Mouse (Mus musculus): ENCODE data around the gene Mfrp. TPM values are rescaled to one million over a fixed set of nuclear protein-coding genes. Genes with fewer than 3 reads are reported as not detected.
"Not testable (repeated sequence)": the region's sequence is repeated elsewhere in the genome, so short reads cannot be mapped to it uniquely, and the experiment has no call there.

Mfrp gene
- total RNA-seq, 2 experiments from 2014 or later, result not detected

GRCm38 (mm10) chr9:44109360-44110095, 8.0 kb downstream of the Mfrp start:
- peak overlapping the region; percentile 88; the same call in 1 of the 2 replicates for H3K27ac ChIP-seq
- TF ChIP-seq CTCF (IDR thresholded peaks at IDR 0.05), result peak; percentile 88
- intact Hi-C loops (cut with DNase I), result loop anchor here (5.0 kb wide), 1 partner anchor 122 kb away; no protein-coding TSS in a partner anchor
- peak; percentile 80 for DNase-seq
- H3K4me3 ChIP-seq, result peak overlapping the region; percentile 65; the same call in 1 of the 2 replicates

DNA sequence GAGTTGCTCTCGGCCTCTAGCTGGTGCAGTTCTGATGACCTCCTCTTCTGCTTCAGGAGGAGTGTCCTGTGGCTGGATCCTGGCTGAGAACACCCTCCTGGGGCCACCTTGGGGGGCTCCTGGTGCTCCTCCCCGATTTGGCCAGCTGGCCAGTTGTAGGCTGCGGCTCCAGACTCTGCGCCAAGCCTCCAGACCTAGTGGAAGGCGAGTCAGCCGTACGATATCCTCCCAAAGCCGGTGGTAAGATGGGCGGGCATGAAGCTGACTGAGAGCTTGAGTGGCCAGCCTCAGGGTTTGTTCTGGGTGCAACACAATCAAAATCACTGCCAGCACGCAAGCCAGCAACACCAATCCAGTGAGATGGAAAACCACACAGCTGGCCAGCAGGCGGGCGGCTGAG, 10.4 kb downstream of the Mfrp start:
- DNase-seq; H3K27ac ChIP-seq; intact Hi-C loops (cut with DNase I): not testable (repeated sequence)
- H3K4me3 ChIP-seq, result peak overlapping the region; percentile 34

GRCm38 (mm10) chr9:44113105-44113789, 11.7 kb downstream of the Mfrp start, which contains the start of the genes Gm49380 and Rnf26:
Gene Gm49380, minus strand, starts transcription at chr9:44113500.
Gene Rnf26, minus strand, starts transcription at chr9:44113517.
- Histone ChIP-seq H3K27ac (peak within 1 kb of the TSS; percentile 86), H3K4me3 (peak within 1 kb of the TSS; percentile 86)
- DNase-seq, result peak; percentile 97
- intact Hi-C loops (cut with DNase I), result no loop called here
- no peak for TF ChIP-seq CTCF (IDR thresholded peaks at IDR 0.05)

DNA sequence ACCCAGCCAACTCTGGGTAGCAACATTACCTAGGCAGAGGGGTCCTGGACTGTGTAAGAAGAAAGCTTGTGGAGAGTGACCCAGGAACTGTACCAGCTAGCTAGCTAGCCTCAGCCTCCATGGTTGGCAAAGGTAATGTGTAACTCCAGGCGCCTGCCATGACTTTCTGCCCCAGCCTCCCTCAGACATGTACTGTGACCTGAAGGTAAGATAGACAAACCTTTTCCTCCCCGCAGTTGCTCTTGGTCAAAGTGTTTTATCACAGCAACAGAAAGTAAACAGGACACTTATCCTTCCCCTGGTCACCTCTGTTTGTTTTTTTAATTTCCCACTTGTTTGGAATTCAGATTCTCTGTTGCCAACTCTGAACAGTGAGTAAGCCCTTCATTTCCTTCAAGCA, 12.9 kb downstream of the Mfrp start:
- intact Hi-C loops (cut with DNase I), result no loop called here
- DNase-seq, result no peak
- no peak overlapping the region for H3K27ac ChIP-seq
- no peak overlapping the region for H3K4me3 ChIP-seq
- no peak for TF ChIP-seq CTCF (IDR thresholded peaks at IDR 0.05)

- DNase-seq, result no peak
- no peak overlapping the region for H3K27ac ChIP-seq
- no peak for TF ChIP-seq CTCF (IDR thresholded peaks at IDR 0.05)
- H3K4me3 ChIP-seq, result no peak overlapping the region
- intact Hi-C loops (cut with DNase I), result no loop called here
Observed at GRCm38 (mm10) chr9:44115599-44115998, 14.1 kb downstream of the Mfrp start.

DNA sequence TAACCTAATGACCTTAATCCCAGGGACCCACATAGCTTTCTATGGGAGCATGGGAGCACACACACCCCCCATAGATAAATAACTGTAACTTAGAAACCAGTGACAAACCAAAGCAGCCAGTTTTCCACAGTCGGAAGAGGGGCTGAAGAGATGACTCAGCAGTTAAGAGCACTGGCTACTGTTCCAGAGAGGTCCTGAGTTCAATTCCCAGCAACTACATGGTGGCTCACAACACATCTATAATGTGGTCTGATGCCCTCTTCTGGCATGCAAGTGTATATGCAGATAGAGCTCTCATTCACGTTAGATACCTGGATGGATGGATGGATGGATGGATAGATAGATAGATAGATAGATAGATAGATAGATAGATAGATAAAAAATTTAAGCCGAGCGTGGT, 14.7 kb downstream of the Mfrp start:
- Histone ChIP-seq H3K4me3 (no peak overlapping the region), H3K27ac (no peak overlapping the region)
- intact Hi-C loops (cut with DNase I), result no loop called here
- peak; percentile 28; the same call in 1 of the 2 replicates for TF ChIP-seq CTCF (IDR thresholded peaks at IDR 0.05)
- no peak for DNase-seq

DNA sequence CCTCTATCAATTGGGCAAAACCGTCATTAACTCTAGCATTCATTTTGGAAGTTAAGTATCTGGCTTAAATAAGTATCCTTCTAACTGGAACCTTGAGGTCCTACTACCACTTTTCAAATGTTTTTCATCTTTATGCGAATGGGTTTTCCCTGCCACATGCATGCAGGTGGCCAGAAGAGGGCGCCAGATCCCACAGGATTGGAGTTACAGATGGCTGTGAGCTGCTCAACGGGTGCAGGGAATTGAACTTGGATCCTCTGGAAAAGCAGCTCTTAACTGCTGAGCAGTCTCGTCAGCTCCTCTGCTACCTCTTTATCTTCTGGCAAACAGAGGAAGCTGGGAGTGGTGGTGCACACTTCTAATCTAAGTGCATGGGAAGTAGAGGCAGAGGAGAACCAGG, 17.5 kb downstream of the Mfrp start:
- TF ChIP-seq CTCF (IDR thresholded peaks at IDR 0.05), result peak; percentile 71
- Histone ChIP-seq H3K4me3 (no peak overlapping the region), H3K27ac (no peak overlapping the region)
- intact Hi-C loops (cut with DNase I), result no loop called here
- peak; percentile 47 for DNase-seq

DNA sequence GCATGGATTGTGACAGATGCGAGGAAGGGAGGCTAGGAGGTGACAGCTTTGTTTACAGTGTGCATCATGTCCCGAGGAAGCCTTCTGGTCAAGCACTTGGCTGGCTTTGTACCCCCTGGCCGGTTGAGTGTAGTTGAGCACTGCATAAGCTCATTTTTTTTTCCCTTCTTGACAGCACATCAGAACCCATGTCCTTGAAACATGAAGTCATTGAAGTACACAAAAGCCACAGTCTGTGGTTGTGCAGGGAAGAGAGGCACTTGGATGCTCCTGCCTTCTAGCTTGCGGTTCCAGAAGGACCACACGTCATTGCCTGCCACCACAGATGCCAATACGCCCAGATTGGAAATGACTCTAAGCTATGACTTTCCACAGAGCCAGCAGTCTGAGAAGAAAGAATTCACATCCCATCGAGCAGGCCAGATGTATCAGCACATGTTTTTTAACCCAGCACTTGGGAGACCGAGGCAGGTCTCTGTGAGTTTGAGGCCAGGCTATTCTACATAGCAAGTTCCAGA, 18.5 kb downstream of the Mfrp start:
- Histone ChIP-seq H3K4me3 (no peak overlapping the region), H3K27ac (no peak overlapping the region)
- intact Hi-C loops (cut with DNase I), result loop anchor here (1.0 kb wide), 1 partner anchor 30 kb away; no protein-coding TSS in a partner anchor
- DNase-seq, result no peak
- no peak for TF ChIP-seq CTCF (IDR thresholded peaks at IDR 0.05)

DNA sequence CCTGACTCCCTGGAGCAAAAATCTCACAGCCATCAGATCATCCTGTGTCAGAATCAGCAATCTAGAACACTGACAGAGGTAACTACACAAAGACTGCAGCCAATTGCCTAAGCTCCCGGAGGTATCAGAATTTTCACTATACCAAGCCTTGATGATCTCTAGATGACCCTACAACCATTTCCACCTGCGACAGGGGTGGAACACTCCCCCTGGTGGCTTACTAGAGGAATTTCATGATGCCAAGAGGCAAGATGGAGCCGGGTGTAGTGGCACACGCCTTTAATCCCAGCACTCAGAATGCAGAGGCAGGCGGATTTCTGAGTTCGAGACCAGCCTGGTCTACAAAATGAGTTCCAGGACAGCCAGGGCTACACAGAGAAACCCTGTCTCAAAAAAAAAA, 22.8 kb downstream of the Mfrp start:
- DNase-seq, result no peak
- intact Hi-C loops (cut with DNase I), result no loop called here
- H3K27ac ChIP-seq, result no peak overlapping the region
- peak; percentile 69 for TF ChIP-seq CTCF (IDR thresholded peaks at IDR 0.05)
- no peak overlapping the region for H3K4me3 ChIP-seq

GRCm38 (mm10) chr9:44125026-44125425, 23.5 kb downstream of the Mfrp start:
- H3K27ac ChIP-seq, result no peak overlapping the region
- H3K4me3 ChIP-seq, result no peak overlapping the region
- intact Hi-C loops (cut with DNase I), result loop anchor here (5.0 kb wide), 1 partner anchor 122 kb away; no protein-coding TSS in a partner anchor
- no peak for TF ChIP-seq CTCF (IDR thresholded peaks at IDR 0.05)
- DNase-seq, result no peak

DNA sequence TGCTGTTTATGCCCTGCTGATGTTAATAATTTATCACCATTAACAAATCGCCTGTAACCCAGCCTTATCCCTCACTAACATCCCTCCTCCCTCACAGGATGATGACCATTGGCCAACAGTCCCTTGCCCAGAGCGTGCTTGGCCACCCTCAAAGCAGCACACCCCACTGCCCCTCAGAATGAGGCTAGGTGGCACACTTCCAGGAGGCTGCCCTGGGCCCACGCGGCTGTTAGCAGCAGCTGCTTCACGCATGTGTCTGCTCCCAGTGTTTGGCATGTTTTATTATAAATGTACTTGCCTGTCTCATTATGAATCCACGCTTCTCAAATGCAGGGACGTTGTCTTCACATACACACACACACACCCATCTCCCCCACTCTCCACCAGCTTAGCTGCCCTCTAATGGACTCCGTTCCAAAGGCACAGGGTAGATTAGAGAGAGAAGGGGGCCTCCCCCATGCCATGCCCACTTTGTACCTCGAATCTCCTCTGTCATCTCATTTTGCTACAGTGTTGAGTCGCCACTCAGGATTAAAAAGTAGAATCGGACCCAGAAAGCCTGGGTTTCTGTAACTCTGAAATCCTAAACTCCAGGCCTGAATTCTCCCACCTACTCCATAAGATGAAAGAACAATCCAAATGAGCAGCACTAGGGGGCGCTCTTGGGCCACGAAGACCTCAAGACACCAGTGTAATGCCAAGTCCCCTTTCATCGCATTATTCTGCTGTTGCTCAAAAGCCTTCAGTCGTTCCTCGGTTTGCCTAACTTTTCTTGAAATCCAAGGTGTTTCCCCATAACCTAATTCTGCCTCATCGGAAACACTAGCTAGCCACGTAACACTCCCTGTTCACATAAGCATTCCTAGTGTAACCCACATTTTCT, 24.3 kb downstream of the Mfrp start:
- intact Hi-C loops (cut with DNase I), result loop anchor here (2.0 to 5.0 kb wide), 2 partner anchors 122 to 269 kb away; no protein-coding TSS in a partner anchor
- Histone ChIP-seq H3K4me3 (peak overlapping the region; percentile 64), H3K27ac (peak overlapping the region; percentile 83)
- TF ChIP-seq CTCF (IDR thresholded peaks at IDR 0.05), result peak; percentile 93
- peak; percentile 87 for DNase-seq

GRCm38 (mm10) chr9:44126746-44127145, 25.2 kb downstream of the Mfrp start:
- no peak for TF ChIP-seq CTCF (IDR thresholded peaks at IDR 0.05)
- no peak overlapping the region; the same call in 1 of the 2 replicates for H3K4me3 ChIP-seq
- DNase-seq, result no peak
- peak overlapping the region; percentile 83 for H3K27ac ChIP-seq
- intact Hi-C loops (cut with DNase I), result loop anchor here (2.0 to 5.0 kb wide), 2 partner anchors 121 to 268 kb away; no protein-coding TSS in a partner anchor
